Mouse (Mus musculus) megakaryocyte, adult 5-6 weeks (primary cell): ENCODE results near the gene Rundc3a. TPM values are rescaled to one million over a fixed set of nuclear protein-coding genes. Genes with fewer than 3 reads are reported as not detected.
"Not testable (repeated sequence)": the region's sequence is repeated elsewhere in the genome, so short reads cannot be mapped to it uniquely, and the experiment has no call there.

Source experiments
- ATAC-seq: 2 replicates; pipeline ENCODE4 v1.8.0; 2016; ENCODE audit warnings: mild to moderate bottlenecking, inconsistent platforms; ENCODE audit not compliant: poor library complexity, severe bottlenecking
- total RNA-seq, 2 experiments: library from RNA; stranded (forward) in 1 of 2; stranded (reverse) in 1 of 2; fragments of 153-499, 151-499 nt in 1 of 2; fragments of 221-1000, 200-1000 nt in 1 of 2; gene quantifications; 2 replicates each; pipeline versions ENCODE4 v1.2.3 to v1.2.4; 2015 to 2017

Gene Rundc3a
- not detected in 2 replicates for total RNA-seq (2015)
- total RNA-seq (2017) = not detected in 2 replicates

DNA sequence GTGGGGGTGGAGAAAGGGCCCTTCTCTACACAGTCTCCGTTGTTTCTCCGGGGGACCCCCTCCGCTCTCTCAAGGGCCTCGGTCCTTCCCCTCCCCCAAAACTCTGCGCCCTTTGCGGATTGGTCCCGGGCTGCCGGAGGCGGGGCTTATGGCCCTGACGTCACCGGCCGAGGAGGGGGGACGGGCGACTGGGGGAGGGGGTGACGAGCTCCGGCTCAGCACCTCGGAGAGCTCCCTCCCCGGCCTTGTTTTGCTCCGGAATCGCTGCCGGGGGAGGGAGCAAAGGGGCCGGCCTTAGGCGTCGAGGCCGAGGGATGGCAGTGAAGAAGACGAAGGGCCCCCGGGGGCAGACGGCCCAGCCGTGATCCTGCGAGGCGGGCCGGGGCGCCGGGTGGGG, at the start of gene Rundc3a:
Gene Rundc3a, plus strand, starts transcription at position 166 of the 397 bp plus-strand sequence.
- ATAC-seq = peak; percentile 24; the same call in 1 of the 2 replicates

DNA sequence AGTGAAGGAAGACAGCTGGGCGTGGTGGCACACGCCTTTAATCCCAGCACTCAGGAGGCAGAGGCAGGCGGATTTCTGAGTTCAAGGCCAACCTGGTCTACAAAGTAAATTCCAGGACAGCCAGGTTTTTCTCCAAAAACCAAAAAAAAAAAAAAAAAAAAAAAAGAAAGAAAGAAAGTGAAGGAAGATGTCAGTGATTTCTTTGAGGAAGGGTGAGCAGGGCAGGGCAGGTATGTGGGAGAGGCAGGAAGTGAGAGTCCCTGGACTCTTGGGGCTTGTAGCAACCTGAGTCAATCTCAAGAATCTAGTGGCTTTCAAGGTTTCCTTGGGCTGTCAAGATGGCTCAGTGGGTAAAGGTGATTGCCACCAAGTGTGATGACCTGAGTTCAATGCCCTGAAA, 48.7 kb upstream of the Rundc3a start:
- no peak for ATAC-seq

DNA sequence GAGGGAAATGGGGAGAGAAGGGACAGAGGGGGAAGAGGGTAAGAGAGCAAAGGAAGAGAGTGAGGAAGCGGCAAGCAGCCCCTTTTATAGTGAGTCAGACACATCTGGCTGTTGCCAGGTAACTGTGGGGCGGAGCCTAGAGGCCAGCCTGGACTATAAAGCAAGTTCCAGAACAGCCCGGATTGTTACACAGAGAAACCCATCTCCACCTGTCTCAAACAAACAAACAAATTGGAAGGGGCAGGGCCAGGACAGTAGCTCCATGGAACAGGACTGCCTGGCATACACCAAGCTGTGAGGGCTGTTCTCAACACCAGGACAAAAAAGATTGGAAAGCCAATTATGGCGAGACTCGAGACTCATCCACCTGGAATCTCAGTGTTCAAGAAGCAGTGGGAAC, 46.3 kb upstream of the Rundc3a start:
- no peak for ATAC-seq

DNA sequence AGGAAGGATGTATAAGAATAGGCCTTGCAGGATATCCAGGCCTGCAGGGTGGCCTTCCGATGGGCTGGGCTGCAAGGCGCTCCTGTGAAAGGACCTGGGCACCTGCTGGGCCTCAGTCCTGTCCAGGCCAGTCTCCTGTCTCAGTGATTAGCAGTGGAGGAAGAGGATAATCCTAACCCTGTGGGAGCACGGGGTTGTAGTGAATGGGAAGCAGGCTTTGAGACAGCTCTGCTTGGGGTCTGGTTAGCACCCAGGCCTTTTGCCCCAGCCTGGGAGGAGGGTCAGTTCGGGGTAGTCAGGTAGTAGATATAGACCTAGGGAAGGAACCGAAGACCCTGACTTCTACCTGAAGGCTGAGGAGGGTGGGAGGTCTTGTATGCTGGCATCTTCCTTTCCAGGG, 45.5 kb upstream of the Rundc3a start:
- ATAC-seq = no peak

DNA sequence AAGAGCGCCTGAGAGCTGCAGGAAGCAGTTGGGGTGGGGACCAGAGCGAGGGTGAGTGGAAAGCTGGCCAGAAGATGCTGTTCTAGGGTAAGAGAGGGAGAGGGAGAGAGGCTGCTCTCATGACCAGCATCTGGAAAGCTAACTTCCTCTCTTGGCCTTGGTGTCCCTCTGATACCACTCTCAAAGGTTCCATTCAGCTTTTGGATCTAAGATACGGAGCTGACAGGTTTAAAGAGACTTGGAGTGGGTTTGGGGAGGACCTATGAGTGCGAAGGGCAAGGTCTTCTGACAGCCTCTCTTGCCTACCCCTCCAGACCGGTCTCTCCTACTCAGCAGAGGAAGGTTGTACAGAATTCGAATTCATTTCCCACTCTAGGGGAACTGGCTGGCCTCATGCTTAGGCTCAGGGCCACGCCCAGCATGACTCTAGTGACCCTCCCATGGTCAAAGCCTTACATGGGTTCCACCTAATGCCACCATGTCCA, 45.1 kb upstream of the Rundc3a start:
- no peak for ATAC-seq

DNA sequence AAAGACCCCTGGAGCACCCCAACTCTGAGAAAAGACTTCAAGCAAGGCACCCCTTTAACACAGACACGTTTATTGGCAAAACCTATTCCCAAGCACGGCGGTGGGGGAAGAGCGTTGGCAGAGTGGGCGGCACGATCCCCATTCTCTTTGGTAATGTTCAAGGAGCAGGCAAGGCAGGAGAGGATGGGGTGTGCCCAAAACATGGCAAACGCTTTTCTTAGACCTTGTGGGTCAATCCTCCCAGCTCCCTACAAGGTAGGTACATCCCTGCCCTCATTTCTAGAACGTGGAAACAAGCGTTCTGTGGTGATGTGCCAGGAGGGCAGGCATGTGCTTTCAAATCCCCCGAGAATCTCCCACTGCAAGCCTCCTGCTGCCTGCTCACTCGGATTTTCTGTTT, 44.4 kb upstream of the Rundc3a start:
- ATAC-seq = no peak

DNA sequence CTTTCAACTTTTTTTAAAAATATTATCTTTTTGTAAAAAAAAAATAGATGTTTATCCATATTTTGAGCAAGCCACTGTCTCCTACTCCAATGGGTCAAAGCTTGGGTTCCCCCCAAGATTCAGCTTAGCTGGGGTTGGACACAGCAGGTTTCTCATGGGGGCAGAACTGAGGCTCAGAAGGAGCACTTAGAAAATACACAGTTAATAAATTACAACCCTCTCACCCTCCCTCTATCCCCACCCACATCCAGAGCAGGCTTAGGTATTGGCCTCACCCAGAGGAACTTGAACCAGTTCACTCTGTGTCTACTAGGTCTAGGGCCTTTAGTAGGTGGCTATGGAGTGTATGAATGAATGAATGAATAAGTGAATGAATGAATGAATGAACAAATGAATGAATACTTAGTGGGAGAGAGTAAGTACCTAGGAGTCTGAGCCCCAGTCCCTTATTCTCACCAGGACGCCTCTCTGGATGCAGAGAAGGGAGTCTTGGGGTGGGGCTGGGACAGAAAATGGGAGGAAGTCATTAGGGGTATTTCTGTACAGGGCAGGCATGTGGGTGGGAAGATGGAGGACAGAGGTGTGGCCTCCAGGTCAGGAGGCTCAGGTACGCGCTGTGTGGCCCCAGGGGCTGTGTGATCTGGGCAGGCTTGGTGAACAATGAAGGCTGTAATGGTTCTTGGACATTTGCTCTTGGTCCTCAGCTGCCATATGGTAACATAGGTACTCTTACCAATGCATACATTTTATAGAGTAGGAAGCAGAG, 43.8 kb upstream of the Rundc3a start:
- no peak for ATAC-seq

DNA sequence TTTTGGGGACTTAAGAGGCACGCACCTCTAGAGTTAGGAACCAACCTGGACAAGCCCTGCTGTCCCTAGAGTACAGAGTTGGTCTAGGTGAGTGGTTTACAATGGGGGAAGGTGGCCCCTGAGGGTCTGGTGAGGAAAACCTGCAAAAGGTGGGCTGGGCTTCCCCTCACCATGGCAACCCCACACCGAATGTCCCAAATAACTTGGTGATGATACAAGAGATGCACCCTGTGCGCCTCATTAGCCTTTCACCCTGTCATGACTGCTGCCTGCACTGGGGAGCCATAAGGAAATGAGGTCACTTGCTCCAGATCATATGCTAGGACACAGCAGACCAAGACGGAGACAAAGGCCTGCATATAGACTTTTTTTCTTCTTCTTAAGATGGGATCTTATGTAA, 42.8 kb upstream of the Rundc3a start:
- ATAC-seq = no peak

DNA sequence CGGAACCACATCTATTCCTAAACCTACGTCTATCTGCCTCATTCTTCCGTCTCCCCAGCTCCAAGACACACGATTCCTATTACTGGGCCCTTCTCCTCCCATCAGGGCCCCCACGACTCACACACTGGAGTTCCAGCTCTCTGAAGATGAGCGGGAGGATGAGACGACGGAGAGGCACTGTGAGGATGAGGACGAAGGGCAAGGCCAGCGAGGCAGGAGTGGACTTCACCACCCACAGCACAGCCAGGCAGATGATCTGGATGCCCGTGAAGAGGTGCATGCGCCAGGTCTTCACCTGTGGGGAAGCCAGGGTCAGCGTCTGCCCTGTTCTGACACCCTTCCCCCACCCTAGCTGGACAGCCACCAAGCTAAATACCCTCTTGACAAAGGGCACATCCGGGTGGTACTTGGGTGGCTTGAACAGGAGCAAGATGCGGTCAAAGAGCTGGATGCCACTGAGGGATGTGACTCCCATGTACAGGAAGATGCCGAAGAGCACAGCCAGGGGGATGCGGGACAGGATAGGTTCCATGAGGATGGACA, 42.2 kb upstream of the Rundc3a start:
- ATAC-seq = no peak

DNA sequence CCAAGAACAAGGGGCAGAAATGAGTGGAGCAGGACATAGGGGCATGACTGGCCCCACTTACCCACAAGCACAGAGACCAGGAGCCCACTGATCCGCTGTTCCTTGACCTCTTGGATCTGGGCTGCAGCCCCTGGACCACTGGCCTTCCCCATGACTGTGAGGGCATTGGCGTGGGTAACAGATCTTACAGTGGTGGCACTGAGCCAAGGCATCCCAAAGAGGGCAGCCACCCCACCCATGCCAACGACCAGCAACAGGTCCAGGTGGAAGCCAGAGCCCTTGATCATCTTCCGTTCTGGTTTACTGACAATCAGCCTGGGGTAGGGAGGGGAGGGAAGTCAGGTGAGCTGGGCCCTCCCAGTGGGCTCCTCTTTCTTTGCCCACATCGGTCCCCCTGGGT, 40.8 kb upstream of the Rundc3a start:
- ATAC-seq = no peak

DNA sequence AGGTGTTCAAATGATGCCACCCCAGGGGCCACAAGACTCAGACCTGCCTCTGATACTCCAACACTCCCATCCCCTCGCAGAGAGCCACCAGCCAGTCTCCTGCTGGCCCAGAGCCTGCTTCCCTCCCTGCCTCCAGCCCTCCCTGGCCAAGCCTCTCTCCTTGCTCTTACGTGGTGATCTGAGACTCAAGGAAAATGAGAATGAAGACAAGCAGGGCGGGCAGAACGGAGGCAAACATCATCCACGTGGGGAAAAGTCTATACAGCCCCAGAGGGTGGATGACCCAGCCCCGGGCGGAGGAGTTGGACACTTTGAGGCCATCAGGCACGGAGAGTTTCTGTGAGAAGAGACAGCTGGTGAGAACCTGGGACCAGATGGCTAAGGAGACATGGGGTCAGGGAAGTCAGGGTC, 40.2 kb upstream of the Rundc3a start:
- ATAC-seq = no peak

DNA sequence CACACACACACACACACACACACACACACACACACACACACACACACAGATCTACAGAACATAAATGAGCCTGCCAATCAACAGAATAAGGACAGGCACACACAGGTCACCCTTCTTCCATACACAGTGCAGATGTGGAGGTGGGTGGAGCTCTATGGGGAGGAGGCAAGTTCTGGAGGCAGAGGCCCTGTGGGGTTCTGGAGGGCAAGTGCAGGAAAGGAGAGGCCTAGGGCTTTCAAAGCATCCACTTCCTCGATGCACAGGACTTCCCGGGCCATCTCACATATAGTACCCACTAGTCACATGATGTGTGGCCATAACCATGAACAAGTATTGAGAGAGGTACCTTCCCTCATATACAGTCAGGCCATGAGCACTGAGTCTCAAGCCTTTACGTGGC, 37.7 kb upstream of the Rundc3a start:
- no peak for ATAC-seq

DNA sequence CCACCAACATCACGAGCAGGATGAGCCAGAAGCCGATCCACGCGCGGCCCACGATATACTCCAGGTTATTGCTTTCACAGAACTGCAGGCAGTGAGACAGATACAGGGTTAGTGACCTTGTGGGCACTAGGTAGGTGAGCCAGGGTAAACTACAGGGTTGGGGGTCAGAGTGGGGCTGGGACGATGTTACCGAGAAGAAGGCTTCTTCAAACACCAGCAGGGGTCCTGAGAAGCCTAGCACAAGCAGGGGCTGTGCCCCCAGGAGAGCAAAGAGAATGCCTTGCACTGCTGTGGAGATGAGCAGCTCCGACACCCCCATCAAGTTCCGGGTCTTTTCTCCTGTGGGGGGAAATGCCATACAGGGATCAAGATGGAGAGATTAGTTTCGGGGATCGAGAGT, 37.0 kb upstream of the Rundc3a start:
- ATAC-seq = no peak

DNA sequence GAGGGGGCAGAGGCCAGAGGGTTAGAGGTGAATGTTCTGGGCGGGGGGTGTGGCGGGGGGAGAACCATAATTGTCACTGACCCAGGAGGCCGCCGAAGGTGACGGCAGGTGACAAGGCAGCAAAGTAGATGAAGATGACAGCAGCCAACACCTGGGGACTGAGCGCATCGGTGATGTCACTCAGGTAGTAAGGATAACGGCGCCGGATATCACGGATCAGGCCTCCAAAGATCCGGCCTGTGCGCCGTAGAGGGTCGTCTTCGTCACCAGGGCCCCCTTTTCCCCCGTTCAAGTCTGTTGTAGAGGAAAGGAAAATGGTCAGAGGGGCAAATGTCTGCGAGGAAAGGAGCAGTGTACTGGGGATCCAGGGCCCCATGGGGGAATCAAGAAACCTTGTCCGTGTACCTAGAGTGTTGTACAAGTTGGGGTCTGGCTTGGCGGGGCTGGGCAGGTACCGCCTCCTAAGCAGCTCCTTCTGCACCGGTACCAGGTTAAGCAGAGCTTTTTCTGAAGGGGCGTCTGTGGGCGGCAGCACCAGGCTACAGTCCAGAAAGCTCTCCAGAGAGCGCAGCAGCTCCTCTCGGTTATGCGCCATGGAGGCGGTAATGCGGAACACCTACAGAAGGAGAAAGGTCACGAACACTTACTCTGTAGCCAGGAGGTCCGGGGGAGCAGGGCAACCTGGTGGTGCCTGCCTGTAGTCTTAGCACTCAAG, 36.4 kb upstream of the Rundc3a start:
- ATAC-seq = no peak

DNA sequence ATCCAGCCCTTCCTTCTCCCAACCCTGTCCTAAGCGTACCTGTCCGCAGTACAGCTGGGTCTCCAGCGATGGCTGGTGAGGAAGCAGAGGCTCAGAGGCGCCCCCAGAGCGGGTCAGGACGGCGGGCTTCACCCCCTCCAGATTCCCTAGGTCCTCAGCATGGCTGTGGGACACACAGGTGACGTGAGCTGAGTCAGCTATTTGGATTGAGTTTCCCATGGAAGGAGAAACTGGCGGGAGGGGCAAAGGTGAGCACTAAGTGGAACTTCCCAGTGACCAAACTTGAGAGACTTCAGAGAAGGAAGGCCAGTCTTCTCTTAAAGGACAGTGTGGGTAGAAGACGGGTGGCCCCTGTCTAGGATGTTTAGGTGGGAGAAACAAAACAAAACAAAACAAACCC, 34.8 kb upstream of the Rundc3a start:
- ATAC-seq = no peak

DNA sequence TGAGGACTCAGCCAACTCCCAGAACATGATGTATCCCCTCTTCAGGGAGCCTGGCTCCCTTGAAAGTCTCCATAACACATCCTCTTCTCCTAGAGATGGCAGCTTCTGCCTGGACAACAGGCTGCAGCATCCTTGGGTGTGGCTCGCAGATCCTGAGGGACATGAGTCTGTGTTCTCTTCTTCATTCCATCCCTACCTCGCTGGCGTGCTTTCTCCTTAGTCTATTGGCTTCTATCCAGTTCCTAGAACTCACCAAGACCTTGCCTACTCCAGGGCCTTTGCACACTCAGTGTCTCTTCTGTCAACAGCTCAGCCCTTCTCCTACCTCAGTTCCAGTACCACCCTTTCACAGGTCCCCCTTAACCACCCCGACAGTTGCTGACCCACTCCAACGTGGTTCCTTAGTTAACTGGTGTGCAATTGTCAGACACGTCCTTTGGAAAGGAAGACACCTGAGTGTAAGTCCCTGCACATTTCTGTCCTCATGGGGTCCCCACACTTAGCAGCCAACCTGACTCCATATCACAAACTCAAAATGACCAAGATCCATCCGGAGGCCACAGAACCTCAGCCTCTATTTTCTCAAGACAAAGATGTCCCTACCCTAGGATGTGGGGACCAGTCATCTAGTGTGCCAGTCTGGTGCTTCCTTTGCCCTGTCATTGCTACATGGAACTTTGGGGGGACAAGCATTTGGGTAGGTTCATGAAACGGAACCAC, 31.3 kb upstream of the Rundc3a start:
- no peak for ATAC-seq

DNA sequence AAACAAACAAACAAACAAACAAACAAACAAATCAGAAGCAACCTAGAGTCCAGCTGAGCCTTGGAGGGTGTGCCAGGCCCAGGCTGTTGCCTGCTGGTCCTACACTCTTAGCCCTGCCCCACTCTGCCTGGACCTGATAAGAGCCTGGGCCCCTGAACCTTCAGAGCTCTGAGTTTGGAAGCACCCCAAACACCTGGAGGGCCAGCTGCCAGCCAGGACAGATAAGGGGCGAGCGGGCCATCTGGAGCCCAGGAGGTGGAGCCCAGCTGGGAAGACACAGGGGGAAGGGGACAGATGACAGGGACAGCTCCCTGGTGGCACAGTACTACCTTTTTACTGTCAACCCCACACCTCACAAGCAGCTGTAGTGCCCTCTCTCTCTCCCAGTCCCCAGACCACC, 29.6 kb upstream of the Rundc3a start:
- 0 out of 2 replicates have a peak, but pooled peaks have one; percentile 35 for ATAC-seq

DNA sequence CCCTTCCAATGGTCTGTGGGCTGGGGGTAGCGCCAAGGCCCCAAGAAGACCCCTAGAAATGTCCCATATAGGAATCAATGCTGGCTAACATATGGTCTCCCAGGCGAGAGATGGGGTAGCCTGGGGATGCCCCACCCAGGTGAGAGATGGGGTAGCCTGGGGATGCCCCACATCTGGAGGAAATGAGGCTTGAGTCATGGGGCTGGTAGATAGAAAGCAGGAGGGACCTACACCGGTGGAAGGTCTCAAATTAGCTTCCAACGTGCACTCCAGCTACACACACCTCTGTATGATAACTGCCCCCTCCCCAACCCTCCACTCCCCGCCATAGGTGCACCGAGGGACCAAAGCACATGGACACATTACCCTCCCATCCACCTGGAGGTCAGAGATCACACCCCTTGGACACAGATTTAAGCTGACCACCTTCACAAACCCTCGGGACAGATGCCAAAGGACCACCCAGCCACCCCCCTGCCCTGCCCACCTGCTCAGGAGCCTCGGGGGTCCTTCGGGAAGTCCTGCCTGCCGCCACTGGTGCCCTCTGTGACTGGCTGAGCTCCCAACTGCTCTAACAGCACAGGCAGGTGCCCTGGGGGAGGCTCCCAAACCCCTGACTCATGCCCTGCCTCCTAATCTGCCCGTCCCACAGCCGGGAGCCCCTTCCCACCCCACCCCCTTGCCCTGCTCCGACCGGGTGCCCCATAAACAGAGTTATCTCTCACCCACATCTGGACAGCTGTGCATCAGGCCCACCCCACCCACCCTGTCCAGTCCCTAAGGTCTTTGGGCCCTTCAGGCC, 28.4 kb upstream of the Rundc3a start:
- ATAC-seq = 0 out of 2 replicates have a peak, but pooled peaks have one; percentile 24

DNA sequence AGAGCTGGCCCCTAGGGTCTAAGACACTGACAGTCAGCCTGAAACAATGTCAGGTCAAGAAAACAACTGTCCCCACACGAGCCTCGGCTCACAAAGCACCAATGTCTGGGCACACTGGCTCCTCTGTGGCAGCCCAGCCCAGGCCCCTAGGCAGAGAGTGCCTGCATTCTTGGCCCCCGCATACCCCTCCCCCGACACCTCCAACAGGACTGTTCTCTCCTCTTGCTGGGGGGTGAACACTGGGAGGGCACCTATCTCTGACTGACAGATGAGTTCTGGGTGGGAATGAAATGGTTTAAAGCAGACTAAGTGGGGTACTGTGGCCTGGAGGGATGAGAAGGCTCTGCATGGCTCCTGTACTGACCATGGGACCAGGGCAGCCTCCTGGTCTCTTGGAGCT, 27.5 kb upstream of the Rundc3a start:
- no peak for ATAC-seq

DNA sequence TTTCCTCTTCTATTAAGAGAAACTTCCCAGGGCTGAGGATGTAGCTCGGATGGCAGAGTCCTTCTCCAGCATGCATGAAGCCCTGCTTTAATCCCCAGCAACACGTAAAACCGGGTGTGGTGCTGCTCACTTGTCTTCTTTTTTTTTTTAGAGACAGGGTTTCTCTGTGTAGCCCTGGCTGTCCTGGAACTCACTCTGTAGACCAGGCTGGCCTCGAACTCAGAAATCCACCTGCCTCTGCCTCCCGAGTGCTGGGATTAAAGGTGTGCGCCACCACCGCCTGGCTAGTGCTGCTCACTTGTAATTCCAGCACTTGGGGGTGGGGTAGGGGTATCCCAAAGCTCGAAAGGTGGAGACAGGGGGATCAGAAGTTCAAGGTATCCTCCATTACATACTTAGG, 27.1 kb upstream of the Rundc3a start, which contains the start of gene Slc4a1:
Gene Slc4a1, minus strand, starts transcription at position 101 of the 400 bp plus-strand sequence.
- not testable (repeated sequence) for ATAC-seq
